Mouse (Mus musculus): ENCODE measurements around the gene Ptdss2.

DNA sequence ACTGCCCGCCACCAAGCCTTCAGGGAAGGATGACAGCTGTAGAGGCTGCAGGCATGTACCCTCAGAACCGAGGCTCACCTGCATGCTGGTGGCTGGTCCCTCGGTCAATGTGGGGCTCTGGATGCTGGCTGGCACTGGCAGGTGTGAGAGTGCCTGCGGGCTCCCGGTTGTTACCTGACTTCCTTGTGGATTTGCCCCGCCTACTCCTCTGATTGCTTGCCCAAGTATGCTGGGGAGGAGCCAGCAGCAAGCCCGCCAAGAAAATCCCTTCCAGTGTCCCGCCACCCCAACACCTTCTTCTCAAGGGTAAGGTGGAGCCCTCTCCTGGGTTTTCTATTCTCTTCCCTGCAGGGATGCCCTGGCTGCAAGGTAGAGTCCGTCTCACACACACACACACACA is 4.5 kb upstream of the Ptdss2 start, which contains the start of gene Ano9:
- TF ChIP-seq POLR2A (IDR thresholded peaks at IDR 0.05; ENCODE audit: control insufficient read depth in 1 of 2, insufficient read depth in 1 of 2, low read depth in 1 of 2, low read length in 2 of 2, poor library complexity in 1 of 2) (no peak), POLR2AphosphoS5 (IDR thresholded peaks at IDR 0.05; ENCODE audit: borderline replicate concordance, low read depth, low read length) (no peak), UBTF (IDR thresholded peaks at IDR 0.05; ENCODE audit: borderline replicate concordance, insufficient read depth, low read depth, low read length) (no peak), EP300 (IDR thresholded peaks at IDR 0.05; ENCODE audit: low read depth in 1 of 2, low read length in 2 of 2) (no peak), RCOR1 (IDR thresholded peaks at IDR 0.05; ENCODE audit: low read depth, low read length) (no peak), TCF12 (IDR thresholded peaks at IDR 0.05; ENCODE audit: low read depth, low read length) (no peak), CHD2 (IDR thresholded peaks at IDR 0.05; ENCODE audit: low read length) (no peak), POLR2AphosphoS2 (IDR thresholded peaks at IDR 0.05; ENCODE audit: low read length) (no peak), CTCF (IDR thresholded peaks at IDR 0.05 in 2 of 3, conservative IDR thresholded peaks at IDR 0.05 in 1 of 3; ENCODE audit: control insufficient read depth in 1 of 3, insufficient read depth in 1 of 3, low read depth in 2 of 3, low read length in 3 of 3, poor library complexity in 1 of 3, severe bottlenecking in 1 of 3) (no peak), BHLHE40 (IDR thresholded peaks at IDR 0.05; ENCODE audit: borderline replicate concordance, low read depth, low read length) (no peak), NRF1 (IDR thresholded peaks at IDR 0.05; ENCODE audit: insufficient read depth, low read depth, low read length, poor library complexity, severe bottlenecking) (no peak)

All from MEL (cell line).